Mouse (Mus musculus) neutrophil, adult 5-6 weeks (primary cell): ENCODE results near the gene Hdhd5. TPM values are rescaled to one million over a fixed set of nuclear protein-coding genes. Genes with fewer than 3 reads are reported as not detected.

Experiments
- ATAC-seq: fragments of 151-379, 151-347 bp; 2 replicates; pipeline ENCODE4 v1.8.0; 2017; ENCODE audit warnings: mild to moderate bottlenecking, moderate TSS enrichment; ENCODE audit not compliant: insufficient number of reproducible peaks, poor library complexity, low FRiP score, severe bottlenecking; ENCODE audit errors: extremely low read depth
- total RNA-seq: library from RNA; stranded (forward); fragments of 200-1000 nt; gene quantifications from 2 replicates; pipeline ENCODE4 v1.2.3, GENCODE M21; 2017

Hdhd5 gene
- total RNA-seq, 1 experiment from 2014 or later: 25.8 TPM

GRCm38 (mm10) chr6:120491064-120491463 is 40.1 kb downstream of the Hdhd5 start:
- ATAC-seq: no peak

- ATAC-seq: no peak
Observed at GRCm38 (mm10) chr6:120489461-120489860, 41.7 kb downstream of the Hdhd5 start.

DNA sequence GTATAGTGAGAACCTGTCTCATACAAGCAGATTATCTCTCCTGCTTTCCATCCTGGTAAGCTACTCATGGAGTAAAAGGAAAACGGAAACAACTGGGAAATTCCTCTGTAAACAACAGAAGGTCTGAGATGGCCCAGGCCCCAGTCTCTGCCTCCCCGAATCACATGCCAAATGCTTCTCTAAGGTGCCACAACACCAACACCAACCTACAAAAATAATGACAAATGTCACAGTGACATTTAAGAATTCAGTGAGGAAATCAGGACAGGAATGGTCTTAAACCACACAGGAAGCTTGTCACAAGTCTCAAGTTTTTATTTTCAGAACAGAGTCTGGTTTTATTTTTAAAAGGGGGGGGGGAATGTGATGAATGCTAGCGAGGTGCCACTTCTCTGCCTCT is 42.5 kb downstream of the Hdhd5 start:
- no peak for ATAC-seq

DNA sequence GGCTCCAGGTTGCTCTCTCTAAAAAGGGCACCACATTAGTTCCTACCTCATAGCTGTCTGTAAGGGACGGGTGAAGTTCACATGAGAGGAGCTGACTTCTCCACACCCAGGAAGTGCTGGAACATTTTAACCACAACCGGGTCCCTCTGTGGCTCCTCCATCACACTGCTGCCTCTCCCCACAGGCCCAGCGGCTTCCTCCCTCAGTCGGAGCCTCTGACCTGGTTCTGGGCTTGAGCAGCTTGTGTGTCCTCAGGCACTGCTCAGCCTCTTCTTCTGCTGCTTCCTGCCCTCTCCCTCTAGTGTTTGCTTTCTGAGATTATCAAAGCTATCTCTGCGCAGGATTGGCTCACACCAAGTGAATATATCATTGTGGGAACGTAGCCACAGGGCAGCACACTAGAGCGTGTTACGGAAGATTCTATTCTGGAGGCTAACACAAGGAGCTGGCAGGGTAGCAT is 45.0 kb downstream of the Hdhd5 start:
- ATAC-seq: peak; percentile 20; the same call in 1 of the 2 replicates

- ATAC-seq: no peak
Observed at GRCm38 (mm10) chr6:120485038-120485437, 46.1 kb downstream of the Hdhd5 start.

DNA sequence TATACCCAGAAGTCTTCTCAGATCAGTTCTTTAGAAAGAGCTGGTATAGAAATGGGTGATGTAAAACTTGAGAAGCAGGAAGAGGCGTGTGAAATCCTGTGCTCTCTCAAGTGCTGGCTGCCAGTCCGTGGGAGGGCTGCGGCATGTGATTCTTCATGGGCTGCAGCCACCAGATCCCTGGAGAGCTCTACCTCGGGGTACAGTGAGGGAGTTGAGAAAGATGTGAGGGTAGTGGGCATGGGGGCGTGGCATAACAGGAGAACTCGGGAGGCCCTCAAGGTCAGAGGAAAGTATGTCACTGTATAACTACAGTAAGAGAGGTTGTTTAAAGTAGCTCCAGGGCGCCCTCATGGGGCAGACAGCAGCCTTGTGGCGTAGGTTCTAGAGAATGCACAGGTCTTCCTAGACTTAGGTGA is 47.9 kb downstream of the Hdhd5 start:
- ATAC-seq: peak; percentile 45; the same call in 1 of the 2 replicates

GRCm38 (mm10) chr6:120482756-120483155 is 48.4 kb downstream of the Hdhd5 start:
- ATAC-seq: no peak

DNA sequence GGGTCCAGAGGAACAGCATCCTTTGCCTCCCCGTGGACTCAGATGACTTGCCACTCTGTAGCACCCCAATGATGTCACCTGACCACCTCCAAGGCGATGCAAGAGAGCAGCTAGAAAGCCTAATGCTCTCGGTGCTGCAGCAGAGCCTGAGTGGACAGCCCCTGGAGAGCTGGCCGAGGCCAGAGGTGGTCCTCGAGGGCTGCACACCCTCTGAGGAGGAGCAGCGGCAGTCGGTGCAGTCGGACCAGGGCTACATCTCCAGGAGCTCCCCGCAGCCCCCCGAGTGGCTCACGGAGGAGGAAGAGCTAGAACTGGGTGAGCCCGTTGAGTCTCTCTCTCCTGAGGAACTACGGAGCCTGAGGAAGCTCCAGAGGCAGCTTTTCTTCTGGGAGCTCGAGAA is 49.1 kb downstream of the Hdhd5 start:
- no peak for ATAC-seq

GRCm38 (mm10) chr6:120481538-120481937 is 49.6 kb downstream of the Hdhd5 start:
- peak; percentile 37 for ATAC-seq

GRCm38 (mm10) chr6:120480361-120480760 is 50.8 kb downstream of the Hdhd5 start:
- no peak for ATAC-seq

DNA sequence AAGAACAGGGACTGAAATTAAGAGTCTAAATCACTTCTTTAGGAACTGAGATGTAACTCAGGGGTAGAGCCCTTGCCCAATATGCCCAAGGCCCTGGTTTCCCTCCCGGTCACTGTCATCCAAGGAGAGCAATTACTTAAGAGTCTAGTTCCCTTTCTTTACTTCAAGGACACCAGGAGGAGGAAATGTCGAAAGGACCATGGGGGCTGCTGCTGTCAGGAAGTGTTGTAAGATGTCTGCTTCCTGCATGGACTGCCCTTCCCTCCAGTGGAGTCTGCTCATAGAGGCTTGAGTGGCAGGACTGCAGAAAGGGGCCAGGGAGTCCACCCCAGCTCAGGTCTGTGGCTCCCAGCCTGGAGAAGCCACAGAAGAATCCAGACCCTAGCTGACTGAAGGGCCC is 51.8 kb downstream of the Hdhd5 start:
- ATAC-seq: peak; percentile 34; the same call in 1 of the 2 replicates

DNA sequence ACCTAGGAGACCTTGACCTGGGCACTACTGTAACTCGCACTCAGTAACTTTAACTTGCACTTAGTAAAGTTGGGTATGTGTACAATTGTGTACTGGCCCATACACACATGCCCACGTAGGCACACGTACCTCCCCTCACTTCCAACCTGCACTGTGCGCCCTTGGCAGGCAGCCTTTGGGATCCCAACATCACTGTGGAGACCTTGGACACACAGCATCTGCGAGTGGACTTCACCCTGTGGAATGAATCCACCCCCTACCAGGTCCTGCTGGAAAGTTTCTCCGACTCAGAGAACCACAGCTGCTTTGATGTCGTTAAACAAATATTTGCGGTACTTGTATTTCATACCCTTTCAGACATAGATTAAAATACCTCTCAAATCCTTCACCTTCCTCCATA is 55.8 kb downstream of the Hdhd5 start:
- ATAC-seq: no peak

DNA sequence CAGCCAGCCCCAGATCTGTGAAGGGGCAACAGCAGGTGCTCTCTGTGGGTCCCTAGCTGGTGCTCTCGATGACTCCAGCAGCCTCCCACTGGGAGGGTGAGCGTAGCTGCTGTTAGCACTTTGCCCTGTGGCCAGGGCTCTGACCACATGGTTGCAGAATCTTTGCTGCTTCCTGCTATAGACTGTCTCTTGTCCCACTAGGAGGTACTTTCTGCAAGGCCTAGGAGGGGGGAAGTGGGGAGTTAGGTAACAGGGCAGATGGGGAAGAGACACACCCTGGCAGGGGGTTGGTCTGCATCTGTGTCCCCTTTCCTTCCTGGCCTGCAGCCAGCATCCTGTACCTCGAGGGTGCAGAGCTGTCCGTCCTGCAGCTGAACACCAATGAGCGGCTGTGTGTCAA is 57.7 kb downstream of the Hdhd5 start:
- peak; percentile 83 for ATAC-seq

GRCm38 (mm10) chr6:120472455-120473140 is 58.5 kb downstream of the Hdhd5 start:
- no peak for ATAC-seq

- no peak for ATAC-seq
Observed at GRCm38 (mm10) chr6:120471991-120472441, 59.1 kb downstream of the Hdhd5 start.

GRCm38 (mm10) chr6:120470666-120471065 is 60.5 kb downstream of the Hdhd5 start:
- ATAC-seq: peak; percentile 53

DNA sequence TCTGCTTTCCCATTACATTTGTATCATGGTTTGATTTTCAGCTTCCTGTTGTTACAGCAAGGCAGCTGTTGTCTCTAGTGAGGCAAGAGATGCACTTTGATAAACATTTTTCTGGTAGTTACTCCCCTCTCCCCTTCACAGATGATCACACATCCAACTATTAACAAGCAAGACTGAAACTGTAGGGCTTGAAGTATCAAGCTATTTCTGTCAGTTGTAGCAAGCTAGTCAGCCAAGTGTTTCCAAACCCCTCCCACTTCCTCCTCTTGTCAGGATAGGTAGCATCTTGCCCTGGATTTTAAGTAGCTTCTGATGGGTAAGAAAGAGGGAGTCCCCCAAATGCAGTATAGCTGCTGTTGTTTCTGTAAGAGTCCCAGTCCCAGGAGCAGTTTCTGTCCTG is 61.3 kb downstream of the Hdhd5 start:
- no peak for ATAC-seq

DNA sequence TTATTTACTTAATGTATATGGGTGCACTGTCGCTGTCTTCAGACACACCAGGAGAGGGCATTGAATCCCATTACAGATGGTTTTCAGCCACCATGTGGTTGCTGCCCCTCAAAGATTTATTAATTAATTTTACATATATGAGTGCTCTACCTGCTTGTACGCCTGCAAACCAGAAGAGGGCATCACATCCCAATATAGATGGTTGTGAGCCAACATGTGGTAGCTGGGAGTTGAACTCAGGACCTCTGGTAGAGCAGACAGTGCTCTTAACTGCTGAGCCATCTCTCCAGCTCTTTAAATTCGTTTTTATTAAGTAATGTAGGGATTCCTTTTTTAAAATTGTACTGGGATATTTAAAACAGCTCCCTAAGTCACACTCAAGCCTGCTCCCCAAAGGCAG is 61.9 kb downstream of the Hdhd5 start:
- no peak for ATAC-seq

DNA sequence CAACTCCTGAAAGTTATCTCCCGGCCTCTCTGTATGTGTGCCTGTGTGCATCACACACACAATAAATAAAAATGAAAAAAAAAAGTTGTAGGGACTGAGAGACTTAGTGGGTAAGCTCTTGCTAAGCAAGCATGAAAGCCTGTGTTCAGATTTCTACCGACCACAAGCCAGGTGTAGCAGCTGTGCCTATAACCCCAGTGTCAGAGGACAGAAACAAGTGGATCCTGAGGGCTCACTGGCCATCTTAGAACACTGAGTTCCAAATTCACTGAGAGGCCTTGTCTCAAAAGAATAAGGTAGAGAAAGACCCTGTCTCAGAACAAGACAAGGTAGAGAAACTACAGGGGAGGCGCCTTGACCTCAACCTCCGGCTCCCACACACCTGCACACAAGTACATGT is 62.9 kb downstream of the Hdhd5 start:
- no peak for ATAC-seq

DNA sequence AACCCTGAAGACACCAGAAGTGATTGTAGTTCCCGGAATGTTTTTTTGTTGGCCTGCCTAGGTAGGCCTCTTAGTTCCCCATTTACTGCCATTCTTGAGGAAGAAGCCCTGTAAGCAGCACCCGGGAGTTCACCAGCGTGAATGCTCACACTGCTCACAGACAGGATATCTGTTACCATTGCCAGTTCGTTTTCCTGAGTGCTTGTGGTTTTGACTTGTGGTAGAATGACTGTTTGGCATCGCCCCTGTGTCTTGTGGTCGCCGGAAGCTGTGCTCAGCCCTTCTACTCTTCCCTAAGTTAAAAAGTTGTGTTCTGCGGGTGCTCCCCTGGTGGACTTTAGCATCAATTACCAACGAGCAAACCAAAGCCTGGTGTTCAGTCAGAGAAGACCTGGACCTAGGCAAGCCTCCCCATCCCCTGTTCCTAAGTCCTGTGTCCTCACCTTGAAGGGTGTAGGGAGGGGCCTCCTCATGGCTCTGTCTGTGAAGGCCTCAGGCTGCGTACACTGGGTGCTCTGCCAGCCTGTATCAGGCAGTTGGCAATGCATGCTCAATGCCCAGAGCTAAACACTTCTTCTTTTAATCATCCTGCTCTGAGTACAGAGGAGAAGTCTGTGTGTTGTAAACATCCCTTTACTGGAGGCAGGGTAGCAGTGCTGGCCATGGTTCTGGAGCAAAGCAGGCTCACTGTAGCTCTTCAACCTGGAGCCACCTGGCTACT is 64.3 kb downstream of the Hdhd5 start:
- ATAC-seq: peak; percentile 40
